Mouse (Mus musculus) embryonic facial prominence, embryonic 15.5 days (tissue): Measurements from ENCODE around the gene Olfr406. TPM values are rescaled to one million over a fixed set of nuclear protein-coding genes. Genes with fewer than 3 reads are reported as not detected.

Source experiments
- ATAC-seq: fragments of 200-750 bp; cut with Nextera tagmentation; 2 replicates; pipeline ENCODE4 v1.8.0; 2017; ENCODE audit warnings: low read depth, moderate TSS enrichment; ENCODE audit not compliant: insufficient number of reproducible peaks, low FRiP score, low TSS enrichment
- H3K27ac ChIP-seq: fragments of 300-500 bp; sonication (generic); replicated peaks from 2 replicates; pipeline ENCODE4 v1.5.1; 2015; ENCODE audit warnings: mild to moderate bottlenecking, inconsistent platforms
- H3K27me3 ChIP-seq: fragments of 300-500 bp; sonication (generic); 2 replicates; pipeline ENCODE4 v1.6.1; 2015; ENCODE audit warnings: inconsistent platforms
- H3K36me3 ChIP-seq: fragments of 300-500 bp; sonication (generic); 2 replicates; pipeline ENCODE4 v1.6.1; 2015; ENCODE audit warnings: mild to moderate bottlenecking, inconsistent platforms
- H3K4me1 ChIP-seq: fragments of 300-500 bp; sonication (generic); 2 replicates; pipeline ENCODE4 v1.6.1; 2015; ENCODE audit warnings: inconsistent platforms
- H3K4me2 ChIP-seq: fragments of 300-500 bp; sonication (generic); replicated peaks from 2 replicates; pipeline ENCODE4 v1.6.1; 2015; ENCODE audit warnings: mild to moderate bottlenecking, inconsistent platforms
- H3K4me3 ChIP-seq: fragments of 300-500 bp; sonication (generic); replicated peaks from 2 replicates; pipeline ENCODE4 v1.5.1; 2015; ENCODE audit warnings: mild to moderate bottlenecking, inconsistent platforms
- H3K9ac ChIP-seq: fragments of 300-500 bp; sonication (generic); 2 replicates; pipeline ENCODE4 v1.6.1; 2015; ENCODE audit warnings: inconsistent platforms
- H3K9me3 ChIP-seq: fragments of 300-500 bp; sonication (generic); replicated peaks from 2 replicates; pipeline ENCODE4 v1.6.1; 2016; ENCODE audit warnings: inconsistent platforms
- WGBS: fragments of 180-500 bp; shearing (Covaris S2); methylation state at CpG from one replicate; pipeline ENCODE4 v1.1.7; 2015; 5-methylcytosine and 5-hydroxymethylcytosine counted together
- polyA plus RNA-seq: library from polyadenylated mRNA; unstranded; fragments of >200 nt; fragmentation: Nextera tagmentation; extraction: Ambion mirVana; gene quantifications from 2 replicates; pipeline ENCODE4 v1.2.1, GENCODE M21; 2015

Gene Olfr406
- not detected in 2 replicates for polyA plus RNA-seq

DNA sequence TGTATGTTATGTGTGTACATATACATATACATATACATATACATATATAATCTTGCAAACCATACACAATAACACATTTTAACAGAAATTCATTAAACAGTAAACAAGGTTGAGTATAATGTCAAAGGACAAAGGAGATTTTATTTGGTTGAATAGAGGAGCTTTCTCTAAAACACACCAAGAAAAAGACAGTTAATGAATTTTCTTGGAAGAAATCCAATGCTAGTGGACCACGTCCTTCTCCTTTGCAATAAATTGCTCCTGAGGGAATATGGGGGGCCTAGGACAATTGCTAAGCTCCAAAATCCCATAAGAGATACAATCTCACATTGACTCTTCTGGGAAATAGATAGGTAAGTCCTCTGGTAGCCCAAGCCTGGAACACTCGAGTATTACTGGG, at the start of gene Olfr406:
Gene Olfr406, plus strand, starts transcription at position 301 of the 400 bp plus-strand sequence.
- no peak within 1 kb of the TSS for H3K4me3 ChIP-seq
- WGBS, result 39% methylated on average over 2 of the region's 2 CpGs
- H3K9me3 ChIP-seq, result no peaks in the 10 kb centered on the region
- ATAC-seq, result no peak
- no peaks in the 10 kb centered on the region for H3K4me1 ChIP-seq
- no peak within 1 kb of the TSS for H3K9ac ChIP-seq
- no peak within 1 kb of the TSS for H3K4me2 ChIP-seq
- H3K27ac ChIP-seq, result no peak within 1 kb of the TSS
- H3K27me3 ChIP-seq, result no peaks in the 10 kb centered on the region
- no peaks in the 10 kb centered on the region for H3K36me3 ChIP-seq

GRCm38 (mm10) chr11:74211279-74211678, 48.3 kb upstream of the Olfr406 start, which contains the start of gene Olfr43:
Gene Olfr43 (minus strand): TSS chr11:74211379.
- no peaks in the 10 kb centered on the region for H3K9me3 ChIP-seq
- no peaks in the 10 kb centered on the region for H3K4me1 ChIP-seq
- H3K4me3 ChIP-seq, result no peak within 1 kb of the TSS
- no peaks in the 10 kb centered on the region for H3K36me3 ChIP-seq
- WGBS, result 39% methylated on average over 1 of the region's 1 CpGs
- H3K27ac ChIP-seq, result no peak within 1 kb of the TSS
- no peak for ATAC-seq
- H3K4me2 ChIP-seq, result no peak within 1 kb of the TSS
- H3K9ac ChIP-seq, result no peak within 1 kb of the TSS
- H3K27me3 ChIP-seq, result no peaks in the 10 kb centered on the region

GRCm38 (mm10) chr11:74241201-74241600, 18.4 kb upstream of the Olfr406 start:
- ATAC-seq, result no peak
- Histone ChIP-seq H3K36me3 (no peaks in the 10 kb centered on the region), H3K9me3 (no peaks in the 10 kb centered on the region), H3K4me1 (no peaks in the 10 kb centered on the region), H3K4me2 (no peak overlapping the region), H3K9ac (no peak overlapping the region), H3K4me3 (no peak overlapping the region), H3K27me3 (no peaks in the 10 kb centered on the region), H3K27ac (no peak overlapping the region)
- WGBS, result 87% methylated on average over 3 of the region's 3 CpGs

DNA sequence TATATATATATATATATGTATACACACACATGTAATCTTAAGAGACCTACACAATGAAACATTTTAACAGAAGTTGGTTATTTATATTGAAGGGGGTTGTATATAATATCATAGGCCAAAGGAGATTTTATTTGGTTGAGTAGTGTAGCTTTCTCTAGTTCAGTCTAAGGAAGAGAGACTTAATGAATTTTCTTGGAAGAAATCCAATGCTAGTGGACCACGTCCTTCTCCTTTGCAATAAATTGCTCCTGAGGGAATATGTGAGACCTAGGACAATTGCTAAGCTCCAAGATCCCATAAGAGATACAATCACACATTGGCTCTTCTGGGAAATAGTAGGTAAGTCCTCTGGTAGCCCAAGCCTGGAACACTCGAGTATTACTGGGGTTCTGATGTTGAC, 23.8 kb downstream of the Olfr406 start, which contains the start of gene Olfr59:
Gene Olfr59, plus strand, starts transcription at position 301 of the 400 bp plus-strand sequence.
- Histone ChIP-seq H3K4me1 (no peaks in the 10 kb centered on the region), H3K4me3 (no peak within 1 kb of the TSS), H3K27me3 (no peaks in the 10 kb centered on the region), H3K9ac (no peak within 1 kb of the TSS), H3K9me3 (no peaks in the 10 kb centered on the region), H3K36me3 (no peaks in the 10 kb centered on the region), H3K27ac (no peak within 1 kb of the TSS), H3K4me2 (no peak within 1 kb of the TSS)
- WGBS, result 48% methylated on average over 2 of the region's 2 CpGs
- ATAC-seq, result no peak

- 72% methylated on average over 2 of the region's 2 CpGs for WGBS
- Histone ChIP-seq H3K4me2 (no peak overlapping the region), H3K9me3 (no peaks in the 10 kb centered on the region), H3K27ac (no peak overlapping the region), H3K27me3 (no peaks in the 10 kb centered on the region), H3K36me3 (no peaks in the 10 kb centered on the region), H3K9ac (no peak overlapping the region), H3K4me3 (no peak overlapping the region), H3K4me1 (no peaks in the 10 kb centered on the region)
- no peak for ATAC-seq
Measured at GRCm38 (mm10) chr11:74287256-74287655, 27.6 kb downstream of the Olfr406 start.

Other genes starting within 250 kb of the Olfr406 start
- 0.13 and 0.24 TPM in 2 replicates for gene Olfr139, start 203.3 kb upstream of the Olfr406 start, polyA plus RNA-seq
- gene Olfr399, start 203.2 kb upstream of the Olfr406 start, polyA plus RNA-seq, result 0.18 and 0.57 TPM in 2 replicates
- not detected in 2 replicates for gene Zfp616, start 189.9 kb upstream of the Olfr406 start, polyA plus RNA-seq
- not detected in 2 replicates for gene Olfr401, start 146.1 kb upstream of the Olfr406 start, polyA plus RNA-seq
- gene Olfr402, start 106.3 kb upstream of the Olfr406 start, polyA plus RNA-seq, result 0.05 TPM in 1 of 2 replicates, not detected in the other
- gene Olfr403, start 73.6 kb upstream of the Olfr406 start, polyA plus RNA-seq, result not detected in 2 replicates
- gene Olfr43, start 48.4 kb upstream of the Olfr406 start, polyA plus RNA-seq, result not detected in 2 replicates
- 0.12 TPM in 1 of 2 replicates, not detected in the other for gene Olfr59, start 23.9 kb downstream of the Olfr406 start, polyA plus RNA-seq
- 0.11 and 0.12 TPM in 2 replicates for gene Olfr410, start 78.2 kb downstream of the Olfr406 start, polyA plus RNA-seq
- gene Olfr411, start 92.8 kb downstream of the Olfr406 start, polyA plus RNA-seq, result 0.30 and 0.51 TPM in 2 replicates
- gene Olfr412, start 102.3 kb downstream of the Olfr406 start, polyA plus RNA-seq, result not detected in 2 replicates